Mouse (Mus musculus) brain, adult 10 weeks (tissue): ENCODE results near the gene Rpl21. TPM values are rescaled to one million over a fixed set of nuclear protein-coding genes. Genes with fewer than 3 reads are reported as not detected.

ENCODE experiments used
- polyA plus RNA-seq: library from polyadenylated mRNA; stranded (reverse); fragments of 350-450 nt; fragmentation: Illumina TruSeq; extraction: RNeasy Lipid Tissue Mini Kit (QIAGEN cat#74804); gene quantifications from one replicate; pipeline ENCODE4 v1.2.3, GENCODE M21; 2015; ENCODE audit warnings: low read depth, low replicate concordance

Gene Rpl21
- 694 TPM for polyA plus RNA-seq

GRCm38 (mm10) chr5:146832769-146833448 is at the start of gene Rpl21:
TSS of gene Rpl21 (plus strand) at chr5:146832890.

GRCm38 (mm10) chr5:146794853-146795252 is 37.8 kb upstream of the Rpl21 start, which contains the start of gene Usp12:
TSS of gene Usp12 (minus strand) at chr5:146795006.

GRCm38 (mm10) chr5:146844945-146845365 is 12.3 kb downstream of the Rpl21 start, which contains the start of gene Rasl11a:
TSS of gene Rasl11a (plus strand) at chr5:146845071.

Other genes starting within 250 kb of the Rpl21 start
- 20.0 TPM for gene Gpr12, start 247.7 kb upstream of the Rpl21 start, polyA plus RNA-seq
- 35.0 TPM for gene Usp12, start 37.9 kb upstream of the Rpl21 start, polyA plus RNA-seq
- 13.8 TPM for gene Rasl11a, start 12.2 kb downstream of the Rpl21 start, polyA plus RNA-seq
- gene Gtf3a, start 115.8 kb downstream of the Rpl21 start, polyA plus RNA-seq, result 49.1 TPM
- 27.1 TPM for gene Mtif3, start 130.9 kb downstream of the Rpl21 start, polyA plus RNA-seq
- gene Lnx2, start 243.7 kb downstream of the Rpl21 start, polyA plus RNA-seq, result 2.9 TPM
- 118 TPM for gene Polr1d, start 244.2 kb downstream of the Rpl21 start, polyA plus RNA-seq